Mouse (Mus musculus): ENCODE measurements around the gene Aste1. TPM values are rescaled to one million over a fixed set of nuclear protein-coding genes. Genes with fewer than 3 reads are reported as not detected.

The Aste1 gene
- polyA plus RNA-seq, 1 experiment from 2014 or later = 13.7 TPM

- no peaks in the 10 kb centered on the region for H3K36me3 ChIP-seq
- H3K27me3 ChIP-seq (ENCODE audit: insufficient read depth, poor library complexity, severe bottlenecking) = no peaks in the 10 kb centered on the region
- no peak overlapping the region for H3K4me3 ChIP-seq
- no peak for DNase-seq (ENCODE audit: low spot score)
- WGBS = 19% methylated on average over 4 of the region's 4 CpGs
- H3K4me1 ChIP-seq = no peaks in the 10 kb centered on the region
- no peaks in the 10 kb centered on the region for H3K9me3 ChIP-seq
- H3K27ac ChIP-seq = no peak overlapping the region
These were observed 5.9 kb upstream of the Aste1 start for GRCm38 (mm10) chr9:105389289-105389688.

DNA sequence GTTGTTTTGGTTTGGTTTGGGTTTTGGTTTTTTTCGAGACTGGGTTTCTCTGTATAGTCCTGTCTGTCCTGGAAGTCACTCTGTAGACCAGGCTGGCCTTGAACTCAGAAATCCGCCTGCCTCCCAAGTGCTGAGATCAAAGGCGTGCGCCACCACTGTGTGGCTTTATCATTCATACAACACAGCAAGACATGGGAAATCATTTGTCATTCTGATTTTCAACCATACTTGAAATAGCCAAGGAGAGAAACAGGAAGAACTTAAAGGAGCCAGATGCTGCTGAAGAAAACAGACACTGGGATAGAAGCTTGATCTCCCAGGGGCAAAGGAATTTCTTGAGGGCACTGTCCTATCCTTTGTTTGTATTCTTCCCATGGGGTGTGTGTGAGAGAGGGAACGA is 4.6 kb upstream of the Aste1 start:
- H3K9me3 ChIP-seq = no peaks in the 10 kb centered on the region
- 61% methylated on average over 4 of the region's 5 CpGs for WGBS
- H3K4me1 ChIP-seq = no peaks in the 10 kb centered on the region
- no peaks in the 10 kb centered on the region for H3K27me3 ChIP-seq (ENCODE audit: insufficient read depth, poor library complexity, severe bottlenecking)
- no peak overlapping the region for H3K4me3 ChIP-seq
- no peak for DNase-seq (ENCODE audit: low spot score)
- H3K36me3 ChIP-seq = no peaks in the 10 kb centered on the region
- H3K27ac ChIP-seq = no peak overlapping the region

GRCm38 (mm10) chr9:105394720-105395119 is 472 bp upstream of the Aste1 start:
- Histone ChIP-seq H3K4me1 (peaks cover 5% of the 10 kb centered on the region), H3K27ac (no peak overlapping the region), H3K4me3 (peak overlapping the region; percentile 77), H3K27me3 (ENCODE audit: insufficient read depth, poor library complexity, severe bottlenecking) (no peaks in the 10 kb centered on the region), H3K9me3 (no peaks in the 10 kb centered on the region), H3K36me3 (peaks cover 26% of the 10 kb centered on the region)
- no peak for DNase-seq (ENCODE audit: low spot score)
- 14% methylated on average over 11 of the region's 11 CpGs for WGBS

DNA sequence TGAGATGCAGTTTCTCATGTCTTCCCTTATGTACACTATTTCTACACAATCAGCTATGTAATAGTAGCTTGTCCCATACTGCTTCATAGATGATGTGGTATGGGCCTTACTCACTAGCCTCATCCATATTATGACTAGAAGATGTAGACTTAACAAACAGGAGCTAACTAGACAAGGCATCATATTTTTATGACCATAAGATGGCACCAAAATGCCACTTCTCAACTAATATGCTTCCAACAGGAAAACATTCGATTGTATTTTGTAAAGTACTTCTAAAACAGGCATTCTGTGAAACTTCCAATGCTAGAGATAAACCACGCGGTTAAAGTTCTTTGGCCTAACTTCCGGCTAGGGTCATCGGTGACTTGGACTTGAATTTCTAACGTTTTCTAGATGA is 13.4 kb downstream of the Aste1 start:
- H3K36me3 ChIP-seq = peaks cover 64% of the 10 kb centered on the region
- WGBS = 93% methylated on average over 6 of the region's 6 CpGs
- H3K27me3 ChIP-seq (ENCODE audit: insufficient read depth, poor library complexity, severe bottlenecking) = no peaks in the 10 kb centered on the region
- H3K4me1 ChIP-seq = no peaks in the 10 kb centered on the region
- H3K27ac ChIP-seq = no peak overlapping the region
- H3K4me3 ChIP-seq = no peak overlapping the region
- H3K9me3 ChIP-seq = no peaks in the 10 kb centered on the region
- no peak for DNase-seq (ENCODE audit: low spot score)

DNA sequence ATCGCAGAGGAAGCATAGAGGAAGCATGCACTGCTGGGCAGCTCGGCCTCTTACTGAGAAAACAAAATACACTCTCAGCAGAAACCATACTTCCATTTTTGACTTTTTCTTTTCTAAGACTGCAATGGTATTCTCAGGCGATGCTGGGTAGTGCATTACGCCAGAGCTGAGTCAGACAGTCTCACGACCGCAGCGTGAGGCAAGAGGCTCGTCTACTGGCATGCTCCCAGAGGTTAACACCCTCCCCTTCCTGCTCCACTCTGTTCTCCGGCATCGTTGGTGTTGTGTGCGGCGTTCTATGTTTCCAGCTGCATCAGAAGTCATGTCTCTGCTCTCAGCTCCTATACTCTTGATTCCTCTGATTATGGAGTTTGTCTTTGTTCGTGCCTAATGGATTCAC is 63.8 kb downstream of the Aste1 start:
- H3K4me1 ChIP-seq = no peaks in the 10 kb centered on the region
- 91% methylated on average over 13 of the region's 13 CpGs for WGBS

DNA sequence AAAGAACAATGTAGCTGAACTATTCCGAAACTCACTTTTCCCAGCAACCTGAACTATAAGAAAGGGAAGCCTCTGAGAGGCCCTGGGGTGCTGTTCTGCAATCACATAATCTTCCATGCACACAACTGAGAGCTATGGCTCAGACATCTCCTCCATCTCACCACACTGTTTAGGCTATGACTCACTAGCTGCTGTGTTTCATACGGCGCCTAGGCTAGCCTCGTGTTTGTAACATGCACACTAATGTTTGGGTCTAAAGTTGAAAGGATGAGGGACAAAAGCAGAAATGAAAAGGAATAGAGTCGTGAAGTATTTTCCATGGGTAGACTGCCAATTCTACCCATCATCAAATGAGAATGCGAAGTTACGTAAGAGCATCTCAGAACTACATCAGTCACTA is 66.3 kb downstream of the Aste1 start:
- H3K27me3 ChIP-seq (ENCODE audit: insufficient read depth, poor library complexity, severe bottlenecking) = no peaks in the 10 kb centered on the region
- H3K4me3 ChIP-seq = no peak overlapping the region
- no peak overlapping the region for H3K27ac ChIP-seq
- H3K9me3 ChIP-seq = no peaks in the 10 kb centered on the region
- DNase-seq (ENCODE audit: low spot score) = no peak
- 94% methylated on average over 7 of the region's 7 CpGs for WGBS
- H3K36me3 ChIP-seq = peaks cover 43% of the 10 kb centered on the region
- H3K4me1 ChIP-seq = no peaks in the 10 kb centered on the region

More for the DNA sequence above, 63.8 kb downstream of the Aste1 start:
- Histone ChIP-seq H3K27ac (no peak overlapping the region), H3K27me3 (ENCODE audit: insufficient read depth, poor library complexity, severe bottlenecking) (no peaks in the 10 kb centered on the region), H3K4me3 (no peak overlapping the region), H3K36me3 (peaks cover 48% of the 10 kb centered on the region), H3K9me3 (no peaks in the 10 kb centered on the region)
- no peak for DNase-seq (ENCODE audit: low spot score)

Other genes with a start within 250 kb of the Aste1 start
- gene Nek11, start 132 bp downstream of the Aste1 start, polyA plus RNA-seq (2016; fragmentation: Nextera tagmentation; extraction: Ambion mirVana) = 0.14 and 0.27 TPM in 2 replicates
- 65.1 and 65.8 TPM in 2 replicates for gene Atp2c1, start 131.9 kb downstream of the Aste1 start, polyA plus RNA-seq (2016; fragmentation: Nextera tagmentation; extraction: Ambion mirVana)
- gene Pik3r4, start 247.6 kb downstream of the Aste1 start, polyA plus RNA-seq (2016; fragmentation: Nextera tagmentation; extraction: Ambion mirVana) = 16.1 and 16.5 TPM in 2 replicates

Data from heart, embryonic 10.5 days (tissue).